Mouse (Mus musculus): ENCODE measurements at regions not wholly inside any gene's neighbourhood (a gene's known extent, or its start where the extent isn't known, plus 50 kb on each side); places are given as distances from the start of the nearest gene placed in this dataset.

GRCm38 (mm10) chr12:10445738-10446137 is 55.2 kb downstream of the Rdh14 start:
- no peaks in the 10 kb centered on the region for H3K36me3 ChIP-seq (ENCODE audit: control insufficient read depth, insufficient read depth, low read length, poor library complexity, severe bottlenecking)
- no peak for TF ChIP-seq EP300 (IDR thresholded peaks at IDR 0.05; ENCODE audit: insufficient read depth, low read depth, low read length)
- no peaks in the 10 kb centered on the region for H3K4me1 ChIP-seq (ENCODE audit: control insufficient read depth, insufficient read depth, low read length)
- no peak overlapping the region for H3K4me3 ChIP-seq (ENCODE audit: low read depth, low read length)
- H3K9ac ChIP-seq (ENCODE audit: low read depth, poor library complexity, severe bottlenecking) = no peak overlapping the region
- H3K27ac ChIP-seq (ENCODE audit: insufficient read depth, low read length) = no peak overlapping the region
- no peaks in the 10 kb centered on the region for H3K9me3 ChIP-seq (replicated peaks; ENCODE audit: control insufficient read depth, insufficient read depth, low read length, poor library complexity, severe bottlenecking)
- no peaks in the 10 kb centered on the region for H3K27me3 ChIP-seq (ENCODE audit: control insufficient read depth, insufficient read depth, low read length, poor library complexity, severe bottlenecking)

DNA sequence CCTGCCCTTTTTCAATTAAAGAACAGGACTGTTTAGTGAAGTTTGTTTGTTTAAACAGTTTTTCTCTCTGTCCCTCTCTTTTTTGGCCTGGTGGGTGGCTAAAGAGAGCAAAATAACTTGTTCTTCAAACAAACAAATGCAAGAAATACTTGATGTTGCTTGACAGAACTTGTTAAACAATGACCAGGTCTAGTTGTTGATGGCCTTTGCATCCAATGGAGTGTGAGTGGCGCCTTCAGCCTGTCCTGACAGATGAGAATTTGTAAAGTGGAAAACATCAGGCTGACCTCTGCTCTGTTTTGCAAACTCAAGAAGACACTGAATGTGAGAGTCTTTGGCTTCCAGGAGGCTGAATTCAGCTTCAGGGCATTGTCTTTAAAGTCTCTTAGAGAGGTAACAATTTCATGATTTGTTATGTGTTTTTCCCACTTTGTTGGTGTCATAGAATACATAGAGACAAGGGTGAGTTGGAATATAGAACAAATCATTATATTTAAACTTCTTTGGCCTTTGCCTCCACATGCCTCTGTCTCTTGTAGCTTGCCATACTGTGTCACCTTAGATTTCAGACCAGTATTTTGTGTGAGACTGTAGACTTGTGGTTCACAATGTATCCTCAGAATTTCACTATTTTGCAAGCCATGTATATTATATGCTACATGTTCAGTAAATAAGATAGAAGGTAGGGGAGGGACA is 67.5 kb downstream of the Rdh14 start:
- Histone ChIP-seq H3K9ac (ENCODE audit: low read depth, poor library complexity, severe bottlenecking) (no peak overlapping the region), H3K9me3 (replicated peaks; ENCODE audit: control insufficient read depth, insufficient read depth, low read length, poor library complexity, severe bottlenecking) (no peaks in the 10 kb centered on the region), H3K4me3 (ENCODE audit: low read depth, low read length) (no peak overlapping the region), H3K4me1 (ENCODE audit: control insufficient read depth, insufficient read depth, low read length) (no peaks in the 10 kb centered on the region), H3K27me3 (ENCODE audit: control insufficient read depth, insufficient read depth, low read length, poor library complexity, severe bottlenecking) (no peaks in the 10 kb centered on the region), H3K27ac (ENCODE audit: insufficient read depth, low read length) (no peak overlapping the region), H3K36me3 (ENCODE audit: control insufficient read depth, insufficient read depth, low read length, poor library complexity, severe bottlenecking) (no peaks in the 10 kb centered on the region)
- TF ChIP-seq CTCF (IDR thresholded peaks at IDR 0.05; ENCODE audit: low read depth, low read length) = no peak
- TF ChIP-seq POLR2A (IDR thresholded peaks at IDR 0.05; ENCODE audit: insufficient read depth, low read length) = no peak
- no peak for TF ChIP-seq EP300 (IDR thresholded peaks at IDR 0.05; ENCODE audit: insufficient read depth, low read depth, low read length)

- no peak overlapping the region for H3K9ac ChIP-seq (ENCODE audit: low read depth, poor library complexity, severe bottlenecking)
- H3K4me1 ChIP-seq (ENCODE audit: control insufficient read depth, insufficient read depth, low read length) = no peaks in the 10 kb centered on the region
- no peak overlapping the region for H3K27ac ChIP-seq (ENCODE audit: insufficient read depth, low read length)
- H3K9me3 ChIP-seq (replicated peaks; ENCODE audit: control insufficient read depth, insufficient read depth, low read length, poor library complexity, severe bottlenecking) = no peaks in the 10 kb centered on the region
- H3K27me3 ChIP-seq (ENCODE audit: control insufficient read depth, insufficient read depth, low read length, poor library complexity, severe bottlenecking) = no peaks in the 10 kb centered on the region
- H3K36me3 ChIP-seq (ENCODE audit: control insufficient read depth, insufficient read depth, low read length, poor library complexity, severe bottlenecking) = no peaks in the 10 kb centered on the region
- TF ChIP-seq EP300 (IDR thresholded peaks at IDR 0.05; ENCODE audit: insufficient read depth, low read depth, low read length) = no peak
- no peak overlapping the region for H3K4me3 ChIP-seq (ENCODE audit: low read depth, low read length)
These were observed 71.2 kb downstream of the Rdh14 start for GRCm38 (mm10) chr12:10461796-10462195.

GRCm38 (mm10) chr12:10462956-10463355 is 72.4 kb downstream of the Rdh14 start:
- no peaks in the 10 kb centered on the region for H3K36me3 ChIP-seq (ENCODE audit: control insufficient read depth, insufficient read depth, low read length, poor library complexity, severe bottlenecking)
- no peaks in the 10 kb centered on the region for H3K9me3 ChIP-seq (replicated peaks; ENCODE audit: control insufficient read depth, insufficient read depth, low read length, poor library complexity, severe bottlenecking)
- no peak overlapping the region for H3K9ac ChIP-seq (ENCODE audit: low read depth, poor library complexity, severe bottlenecking)
- no peak for TF ChIP-seq CTCF (IDR thresholded peaks at IDR 0.05; ENCODE audit: low read depth, low read length)
- no peak for TF ChIP-seq POLR2A (IDR thresholded peaks at IDR 0.05; ENCODE audit: insufficient read depth, low read length)
- no peak for TF ChIP-seq EP300 (IDR thresholded peaks at IDR 0.05; ENCODE audit: insufficient read depth, low read depth, low read length)
- H3K4me3 ChIP-seq (ENCODE audit: low read depth, low read length) = no peak overlapping the region
- no peaks in the 10 kb centered on the region for H3K4me1 ChIP-seq (ENCODE audit: control insufficient read depth, insufficient read depth, low read length)
- H3K27me3 ChIP-seq (ENCODE audit: control insufficient read depth, insufficient read depth, low read length, poor library complexity, severe bottlenecking) = no peaks in the 10 kb centered on the region
- H3K27ac ChIP-seq (ENCODE audit: insufficient read depth, low read length) = no peak overlapping the region

DNA sequence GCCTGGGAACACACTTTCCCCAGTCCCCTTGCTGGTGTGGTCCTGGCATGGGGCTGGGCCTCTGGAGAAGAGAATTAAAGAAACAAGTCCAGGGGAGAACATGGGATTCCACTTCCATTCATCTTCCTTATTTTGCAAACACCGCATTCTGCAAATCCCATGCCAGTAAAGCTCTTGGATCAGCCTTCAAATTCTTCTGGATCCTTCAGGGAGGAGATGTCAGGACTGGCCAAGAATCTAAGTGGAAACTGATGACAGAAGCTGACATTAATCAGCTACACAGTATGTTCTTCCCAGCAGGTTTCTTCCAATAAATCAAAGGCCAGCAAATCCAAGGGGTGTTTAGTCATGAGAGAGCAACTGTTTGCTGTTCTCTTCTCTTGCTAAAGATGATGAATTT is 83.4 kb downstream of the Rdh14 start:
- H3K36me3 ChIP-seq (ENCODE audit: control insufficient read depth, insufficient read depth, low read length, poor library complexity, severe bottlenecking) = no peaks in the 10 kb centered on the region
- no peaks in the 10 kb centered on the region for H3K9me3 ChIP-seq (replicated peaks; ENCODE audit: control insufficient read depth, insufficient read depth, low read length, poor library complexity, severe bottlenecking)
- no peak overlapping the region for H3K9ac ChIP-seq (ENCODE audit: low read depth, poor library complexity, severe bottlenecking)
- no peaks in the 10 kb centered on the region for H3K4me1 ChIP-seq (ENCODE audit: control insufficient read depth, insufficient read depth, low read length)
- H3K27ac ChIP-seq (ENCODE audit: insufficient read depth, low read length) = no peak overlapping the region
- no peak overlapping the region for H3K4me3 ChIP-seq (ENCODE audit: low read depth, low read length)
- TF ChIP-seq EP300 (IDR thresholded peaks at IDR 0.05; ENCODE audit: insufficient read depth, low read depth, low read length) (no peak), POLR2A (IDR thresholded peaks at IDR 0.05; ENCODE audit: insufficient read depth, low read length) (no peak), CTCF (IDR thresholded peaks at IDR 0.05; ENCODE audit: low read depth, low read length) (no peak)
- H3K27me3 ChIP-seq (ENCODE audit: control insufficient read depth, insufficient read depth, low read length, poor library complexity, severe bottlenecking) = no peaks in the 10 kb centered on the region

GRCm38 (mm10) chr12:10480781-10481180 is 90.2 kb downstream of the Rdh14 start:
- Histone ChIP-seq H3K4me1 (ENCODE audit: control insufficient read depth, insufficient read depth, low read length) (no peaks in the 10 kb centered on the region), H3K27me3 (ENCODE audit: control insufficient read depth, insufficient read depth, low read length, poor library complexity, severe bottlenecking) (no peaks in the 10 kb centered on the region; the same call in 1 of the 2 replicates), H3K27ac (ENCODE audit: insufficient read depth, low read length) (no peak overlapping the region), H3K36me3 (ENCODE audit: control insufficient read depth, insufficient read depth, low read length, poor library complexity, severe bottlenecking) (no peaks in the 10 kb centered on the region), H3K4me3 (ENCODE audit: low read depth, low read length) (no peak overlapping the region), H3K9ac (ENCODE audit: low read depth, poor library complexity, severe bottlenecking) (no peak overlapping the region), H3K9me3 (replicated peaks; ENCODE audit: control insufficient read depth, insufficient read depth, low read length, poor library complexity, severe bottlenecking) (no peaks in the 10 kb centered on the region)
- no peak for TF ChIP-seq POLR2A (IDR thresholded peaks at IDR 0.05; ENCODE audit: insufficient read depth, low read length)
